Mouse (Mus musculus): ENCODE data around the gene Lrch1.
A peak's percentile ranks its signal among the peaks of the same experiment; 100 is the strongest.

Gene Lrch1

GRCm38 (mm10) chr14:74814848-74815789 lies 132.6 kb downstream of the Lrch1 start:
- DNase-seq (ENCODE audit: low read depth) = no peak

- no peak for DNase-seq (ENCODE audit: low read depth)
Measured at GRCm38 (mm10) chr14:74811617-74812016, 136.1 kb downstream of the Lrch1 start.

- no peak for DNase-seq (ENCODE audit: low read depth)
Measured at GRCm38 (mm10) chr14:74801961-74802360, 145.7 kb downstream of the Lrch1 start.

GRCm38 (mm10) chr14:74798063-74798890 lies 149.4 kb downstream of the Lrch1 start:
- no peak for DNase-seq (ENCODE audit: low read depth)

- no peak for DNase-seq (ENCODE audit: low read depth)
Measured at GRCm38 (mm10) chr14:74797386-74798062, 150.2 kb downstream of the Lrch1 start.

- no peak for DNase-seq (ENCODE audit: low read depth)
Measured at GRCm38 (mm10) chr14:74794931-74795330, 152.7 kb downstream of the Lrch1 start.

- DNase-seq (ENCODE audit: low read depth) = no peak
Measured at GRCm38 (mm10) chr14:74792793-74793192, 154.9 kb downstream of the Lrch1 start.

GRCm38 (mm10) chr14:74790535-74790934 lies 157.1 kb downstream of the Lrch1 start:
- no peak for DNase-seq (ENCODE audit: low read depth)

GRCm38 (mm10) chr14:74788766-74789165 lies 158.9 kb downstream of the Lrch1 start:
- DNase-seq (ENCODE audit: low read depth) = no peak

- no peak for DNase-seq (ENCODE audit: low read depth)
Measured at GRCm38 (mm10) chr14:74787717-74788116, 160.0 kb downstream of the Lrch1 start.

- no peak for DNase-seq (ENCODE audit: low read depth)
Measured at GRCm38 (mm10) chr14:74784243-74784934, 163.3 kb downstream of the Lrch1 start.

GRCm38 (mm10) chr14:74774046-74774619 lies 173.5 kb downstream of the Lrch1 start:
- DNase-seq (ENCODE audit: low read depth) = no peak

GRCm38 (mm10) chr14:74767892-74768291 lies 179.8 kb downstream of the Lrch1 start:
- DNase-seq (ENCODE audit: low read depth) = peak; percentile 19

GRCm38 (mm10) chr14:74764191-74764918 lies 183.3 kb downstream of the Lrch1 start:
- peak; percentile 89 for DNase-seq (ENCODE audit: low read depth)

- no peak for DNase-seq (ENCODE audit: low read depth)
Measured at GRCm38 (mm10) chr14:74736850-74737249, 210.8 kb downstream of the Lrch1 start.

- no peak for DNase-seq (ENCODE audit: low read depth)
Measured at GRCm38 (mm10) chr14:74735471-74735870, 212.2 kb downstream of the Lrch1 start.

- peak; percentile 9 for DNase-seq (ENCODE audit: low read depth)
Measured at GRCm38 (mm10) chr14:74733397-74733796, 214.3 kb downstream of the Lrch1 start.

- peak; percentile 94 for DNase-seq (ENCODE audit: low read depth)
Measured at GRCm38 (mm10) chr14:74732079-74732783, 215.4 kb downstream of the Lrch1 start, which contains the start of gene Esd. TSS of gene Esd (plus strand) at chr14:74732297.

GRCm38 (mm10) chr14:74731221-74732078 lies 216.2 kb downstream of the Lrch1 start:
- peak; percentile 22 for DNase-seq (ENCODE audit: low read depth)
